Mouse (Mus musculus) cerebellum, adult (tissue): ENCODE data around the gene Atat1.

ENCODE experiments used
- ATAC-seq: cut with Nextera tagmentation; 2 replicates; pipeline ENCODE4 v1.9.2; 2017; ENCODE audit warnings: mild to moderate bottlenecking, moderate library complexity, mixed read lengths; ENCODE audit not compliant: insufficient number of reproducible peaks, low FRiP score, low TSS enrichment

Gene Atat1

GRCm38 (mm10) chr17:35879245-35880057 lies 30.4 kb downstream of the Atat1 start, which contains the start of gene Dhx16:
Gene Dhx16, plus strand, starts transcription at chr17:35879819.
- ATAC-seq, result peak; percentile 88

- no peak for ATAC-seq
Observed at GRCm38 (mm10) chr17:35874721-35875120, 35.2 kb downstream of the Atat1 start.

- peak; percentile 81; the same call in 1 of the 2 replicates for ATAC-seq
Observed at GRCm38 (mm10) chr17:35873774-35874519, 35.9 kb downstream of the Atat1 start.

- no peak for ATAC-seq
Observed at GRCm38 (mm10) chr17:35870884-35871696, 38.8 kb downstream of the Atat1 start.

GRCm38 (mm10) chr17:35870151-35870883 lies 39.6 kb downstream of the Atat1 start:
- ATAC-seq, result no peak

- no peak for ATAC-seq
Observed at GRCm38 (mm10) chr17:35869346-35870067, 40.4 kb downstream of the Atat1 start.

GRCm38 (mm10) chr17:35868961-35869345 lies 40.9 kb downstream of the Atat1 start:
- ATAC-seq, result no peak

- ATAC-seq, result no peak
Observed at GRCm38 (mm10) chr17:35868165-35868820, 41.6 kb downstream of the Atat1 start.

GRCm38 (mm10) chr17:35866911-35867890 lies 42.7 kb downstream of the Atat1 start:
- no peak for ATAC-seq

GRCm38 (mm10) chr17:35866281-35866831 lies 43.5 kb downstream of the Atat1 start:
- no peak for ATAC-seq

- ATAC-seq, result no peak
Observed at GRCm38 (mm10) chr17:35865481-35866280, 44.2 kb downstream of the Atat1 start, which contains the start of gene Ppp1r18. Gene Ppp1r18, plus strand, starts transcription at chr17:35865593.

- no peak for ATAC-seq
Observed at GRCm38 (mm10) chr17:35864832-35865353, 45.0 kb downstream of the Atat1 start.

GRCm38 (mm10) chr17:35861198-35861857 lies 48.5 kb downstream of the Atat1 start, which contains the start of gene Nrm:
Gene Nrm, plus strand, starts transcription at chr17:35861318.
- ATAC-seq, result peak; percentile 94

GRCm38 (mm10) chr17:35860831-35861197 lies 49.1 kb downstream of the Atat1 start:
- no peak for ATAC-seq

GRCm38 (mm10) chr17:35859835-35860234 lies 50.0 kb downstream of the Atat1 start:
- no peak for ATAC-seq

GRCm38 (mm10) chr17:35859371-35859770 lies 50.5 kb downstream of the Atat1 start:
- ATAC-seq, result no peak
